Mouse (Mus musculus) cerebellum, adult 2 months (tissue): ENCODE measurements around the gene Msi2.

Experiments
- CTCF ChIP-seq: fragments of 200-500 bp; IDR thresholded peaks from 2 replicates; pipeline ENCODE4 v1.5.1; 2011; ENCODE audit warnings: low read depth, mild to moderate bottlenecking, control low read depth, low read length, moderate library complexity, borderline replicate concordance; ENCODE audit not compliant: insufficient read depth
- POLR2A ChIP-seq: fragments of 200-500 bp; IDR thresholded peaks from 2 replicates; pipeline ENCODE4 v1.6.1; 2011; ENCODE audit warnings: low read length, control low read depth, borderline replicate concordance; ENCODE audit not compliant: insufficient read depth

- TF ChIP-seq CTCF: no peak
- TF ChIP-seq POLR2A: no peak
These were observed 228.3 kb downstream of the Msi2 start for GRCm38 (mm10) chr11:88489985-88490384.
